Mouse (Mus musculus) brain, embryonic 14.5 days (tissue): Measurements from ENCODE around the gene Zfp462.

Experiments
- CTCF ChIP-seq: fragments of 200-500 bp; IDR thresholded peaks from 2 replicates; pipeline ENCODE4 v1.5.1; 2012; ENCODE audit warnings: inconsistent platforms, mild to moderate bottlenecking, moderate library complexity, borderline replicate concordance; ENCODE audit not compliant: insufficient read depth, insufficient read length; ENCODE audit errors: extremely low read depth
- POLR2A ChIP-seq: fragments of 200-500 bp; IDR thresholded peaks from 2 replicates; pipeline ENCODE4 v1.6.1; 2012; ENCODE audit warnings: mild to moderate bottlenecking, inconsistent platforms, borderline replicate concordance; ENCODE audit not compliant: poor library complexity, insufficient read depth, insufficient read length, severe bottlenecking; ENCODE audit errors: extremely low read depth

DNA sequence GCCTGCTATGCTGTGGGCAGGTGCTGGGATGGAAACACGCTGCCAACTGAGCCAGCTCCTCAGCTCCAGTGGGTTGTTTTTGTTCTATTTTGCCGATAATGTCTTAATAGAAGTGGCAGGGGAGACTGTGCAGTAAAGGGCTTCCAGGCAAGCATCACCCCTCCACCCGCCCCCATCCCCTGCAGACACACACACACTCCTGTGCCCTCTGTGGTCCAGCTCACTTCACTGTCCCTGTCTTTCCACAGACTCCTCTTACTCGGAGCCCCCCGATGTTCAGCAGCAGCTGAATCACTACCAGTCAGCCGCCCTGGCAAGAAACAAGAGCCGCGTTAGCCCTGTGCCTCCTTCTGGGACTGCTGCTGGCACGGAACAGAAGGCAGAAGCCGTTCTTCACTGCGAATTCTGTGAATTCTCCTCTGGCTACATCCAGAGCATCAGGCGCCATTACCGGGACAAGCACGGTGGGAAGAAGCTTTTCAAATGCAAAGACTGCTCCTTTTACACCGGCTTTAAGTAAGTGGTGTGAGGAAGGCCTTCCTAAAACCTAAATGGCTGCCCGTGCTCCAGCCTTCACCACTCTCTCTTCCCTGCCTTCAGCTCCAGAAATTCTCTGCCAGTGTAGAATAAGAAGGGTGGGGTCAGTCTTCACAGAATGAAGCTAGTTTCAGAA lies 105.2 kb downstream of the Zfp462 start:
- no peak for TF ChIP-seq POLR2A
- TF ChIP-seq CTCF, result no peak
